Mouse (Mus musculus) bone marrow macrophage, adult 2 months (primary cell): ENCODE measurements around the gene Racgap1. TPM values are rescaled to one million over a fixed set of nuclear protein-coding genes. Genes with fewer than 3 reads are reported as not detected.

Experiments used
- H3K27ac ChIP-seq: 2 replicates; pipeline ENCODE4 v1.5.1; 2012; ENCODE audit warnings: low read depth, low read length; ENCODE audit not compliant: insufficient read depth
- H3K4me1 ChIP-seq: 2 replicates; pipeline ENCODE4 v1.6.1; 2012; ENCODE audit warnings: low read length; ENCODE audit not compliant: control insufficient read depth, insufficient read depth
- H3K4me3 ChIP-seq: 2 replicates; pipeline ENCODE4 v1.5.1; 2012; ENCODE audit warnings: mild to moderate bottlenecking, low read length, moderate library complexity; ENCODE audit not compliant: insufficient read depth
- CTCF ChIP-seq: IDR thresholded peaks from 2 replicates; pipeline ENCODE4 v1.5.1; 2012; ENCODE audit warnings: low read depth, mild to moderate bottlenecking, low read length, moderate library complexity
- POLR2A ChIP-seq: IDR thresholded peaks from 2 replicates; pipeline ENCODE4 v1.6.1; 2012; ENCODE audit warnings: mild to moderate bottlenecking, low read depth, low read length, borderline replicate concordance
- polyA plus RNA-seq: library from polyadenylated mRNA; stranded (reverse); fragments of >200 nt; gene quantifications from 2 replicates; pipeline ENCODE4 v1.2.4, GENCODE M21; 2012; ENCODE audit not compliant: missing spikeins, insufficient read depth, insufficient read length

The Racgap1 gene
- polyA plus RNA-seq, 1 experiment, result 56.8 TPM

- peaks cover 4% of the 10 kb centered on the region; the same call in 1 of the 2 replicates for H3K4me1 ChIP-seq
- TF ChIP-seq POLR2A, result no peak
- no peak for TF ChIP-seq CTCF
- H3K4me3 ChIP-seq, result no peak overlapping the region
- no peak overlapping the region for H3K27ac ChIP-seq
Observed at GRCm38 (mm10) chr15:99667544-99667943, 16.1 kb upstream of the Racgap1 start.

- TF ChIP-seq CTCF (no peak), POLR2A (0 out of 2 replicates have a peak, but pooled peaks have one; percentile 22)
- peak overlapping the region; percentile 42 for H3K4me3 ChIP-seq
Observed at GRCm38 (mm10) chr15:99664600-99665451, 13.4 kb upstream of the Racgap1 start.

GRCm38 (mm10) chr15:99663964-99664599 lies 12.6 kb upstream of the Racgap1 start:
- peak overlapping the region; percentile 42 for H3K4me3 ChIP-seq
- peaks cover 4% of the 10 kb centered on the region; the same call in 1 of the 2 replicates for H3K4me1 ChIP-seq
- H3K27ac ChIP-seq, result no peak overlapping the region
- TF ChIP-seq POLR2A (no peak), CTCF (no peak)

More at GRCm38 (mm10) chr15:99664600-99665451, 13.4 kb upstream of the Racgap1 start:
- H3K27ac ChIP-seq, result no peak overlapping the region
- H3K4me1 ChIP-seq, result peaks cover 4% of the 10 kb centered on the region; the same call in 1 of the 2 replicates

- TF ChIP-seq POLR2A, result no peak
- TF ChIP-seq CTCF, result no peak
- Histone ChIP-seq H3K4me1 (peaks cover 4% of the 10 kb centered on the region; the same call in 1 of the 2 replicates), H3K4me3 (no peak overlapping the region), H3K27ac (no peak overlapping the region)
Observed at GRCm38 (mm10) chr15:99662371-99662770, 10.9 kb upstream of the Racgap1 start.

- TF ChIP-seq POLR2A (no peak), CTCF (no peak)
- Histone ChIP-seq H3K27ac (no peak overlapping the region), H3K4me1 (peaks cover 4% of the 10 kb centered on the region; the same call in 1 of the 2 replicates), H3K4me3 (no peak overlapping the region)
Observed at GRCm38 (mm10) chr15:99661121-99661830, 9.8 kb upstream of the Racgap1 start.

- no peak overlapping the region for H3K27ac ChIP-seq
- no peak overlapping the region for H3K4me3 ChIP-seq
- no peak for TF ChIP-seq CTCF
- no peak for TF ChIP-seq POLR2A
- no peaks in the 10 kb centered on the region for H3K4me1 ChIP-seq
Observed at GRCm38 (mm10) chr15:99658437-99658836, 7.0 kb upstream of the Racgap1 start.

GRCm38 (mm10) chr15:99655956-99656355 lies 4.5 kb upstream of the Racgap1 start:
- H3K4me1 ChIP-seq, result peaks cover 5% of the 10 kb centered on the region
- TF ChIP-seq POLR2A (no peak), CTCF (no peak)
- no peak overlapping the region for H3K4me3 ChIP-seq
- no peak overlapping the region for H3K27ac ChIP-seq

- no peak overlapping the region for H3K27ac ChIP-seq
- peaks cover 18% of the 10 kb centered on the region for H3K4me1 ChIP-seq
- TF ChIP-seq POLR2A, result no peak
- no peak for TF ChIP-seq CTCF
- no peak overlapping the region for H3K4me3 ChIP-seq
Observed at GRCm38 (mm10) chr15:99653876-99654275, 2.4 kb upstream of the Racgap1 start.

GRCm38 (mm10) chr15:99653291-99653690 lies 1.8 kb upstream of the Racgap1 start:
- no peak for TF ChIP-seq POLR2A
- no peak; the same call in 1 of the 2 replicates for TF ChIP-seq CTCF
- H3K4me1 ChIP-seq, result peaks cover 18% of the 10 kb centered on the region
- H3K27ac ChIP-seq, result no peak overlapping the region
- no peak overlapping the region for H3K4me3 ChIP-seq
